Mouse (Mus musculus) cerebellum, postnatal 10 days (tissue): Measurements from ENCODE around the gene Map1s.

ENCODE experiments used
- DNase-seq, 2 experiments: peaks; one replicate each; pipeline ENCODE4 v3.0.0; 2021; ENCODE audit warnings: mixed read lengths in 2 of 2

Gene Map1s

GRCm38 (mm10) chr8:70949847-70950246 lies 44.1 kb downstream of the Map1s start:
- DNase-seq = no peak

- no peak for DNase-seq
These were observed 55.2 kb downstream of the Map1s start for GRCm38 (mm10) chr8:70960703-70961472.

- peak; percentile 35 to 39 for DNase-seq
These were observed 58.4 kb downstream of the Map1s start for GRCm38 (mm10) chr8:70964159-70964558.

GRCm38 (mm10) chr8:70964861-70965260 lies 59.1 kb downstream of the Map1s start:
- no peak for DNase-seq
